Mouse (Mus musculus): ENCODE results near the gene Dock6. TPM values are rescaled to one million over a fixed set of nuclear protein-coding genes. Genes with fewer than 3 reads are reported as not detected.
A peak's percentile ranks its signal among the peaks of the same experiment; 100 is the strongest.
"Not testable (repeated sequence)": the region's sequence is repeated elsewhere in the genome, so short reads cannot be mapped to it uniquely, and the experiment has no call there.

Gene Dock6
- polyA plus RNA-seq, 1 experiment from 2014 or later, result 11.8 TPM

DNA sequence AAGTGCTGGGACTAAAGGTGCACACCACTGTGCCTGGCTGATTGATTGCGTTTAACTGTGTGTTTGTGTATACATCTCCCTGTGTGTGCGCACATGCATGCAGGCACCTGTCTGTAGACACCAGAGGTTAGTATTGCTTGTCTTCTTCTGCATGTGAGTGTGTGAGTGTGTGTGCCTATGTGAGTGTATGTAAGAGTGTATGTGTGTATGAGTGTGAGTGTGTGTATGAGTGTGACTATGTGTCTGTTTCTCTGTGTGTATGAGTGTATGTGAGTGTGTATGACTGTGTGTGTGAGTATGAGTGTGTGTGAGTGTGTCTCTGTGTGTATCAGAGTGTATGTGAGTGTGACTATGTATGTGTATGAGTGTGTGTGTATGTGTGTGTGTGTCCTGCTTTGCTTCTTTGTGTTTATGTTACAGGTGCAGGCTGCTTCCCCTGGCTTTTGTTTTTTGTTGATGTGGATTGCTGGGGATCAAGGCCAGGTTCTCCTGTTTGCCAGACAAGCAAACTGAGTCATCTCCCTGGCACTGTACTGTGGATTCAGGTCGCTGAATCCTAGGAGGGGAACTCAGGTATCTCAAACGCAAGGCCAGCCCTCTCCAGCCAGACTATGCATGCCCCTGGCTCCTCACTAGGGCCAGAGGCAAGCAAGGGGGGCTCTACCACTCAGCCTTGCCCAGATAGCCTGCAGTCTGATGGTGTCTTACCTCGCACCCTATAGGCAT is 13.4 kb upstream of the Dock6 start:
- Histone ChIP-seq H3K27me3 (replicated peaks; ENCODE audit: control insufficient read depth, insufficient read depth, low read length) (no peaks in the 10 kb centered on the region), H3K4me1 (replicated peaks; ENCODE audit: control insufficient read depth, insufficient read depth, low read length) (0 out of 2 replicates have a peak, but pooled peaks cover under 1% of the 10 kb centered on the region), H3K4me2 (ENCODE audit: low read length) (no peak overlapping the region), H3K9ac (replicated peaks; ENCODE audit: low read depth, low read length) (no peak overlapping the region), H3K27ac (ENCODE audit: low read length) (no peak overlapping the region), H3K4me3 (replicated peaks; ENCODE audit: low read length) (no peak overlapping the region), H3K36me3 (ENCODE audit: control insufficient read depth, insufficient read depth) (no peaks in the 10 kb centered on the region), H3K9me3 (ENCODE audit: control insufficient read depth, low read length) (no peaks in the 10 kb centered on the region)
- 69% methylated on average over 5 of the region's 5 CpGs for WGBS
- no peak for ATAC-seq

DNA sequence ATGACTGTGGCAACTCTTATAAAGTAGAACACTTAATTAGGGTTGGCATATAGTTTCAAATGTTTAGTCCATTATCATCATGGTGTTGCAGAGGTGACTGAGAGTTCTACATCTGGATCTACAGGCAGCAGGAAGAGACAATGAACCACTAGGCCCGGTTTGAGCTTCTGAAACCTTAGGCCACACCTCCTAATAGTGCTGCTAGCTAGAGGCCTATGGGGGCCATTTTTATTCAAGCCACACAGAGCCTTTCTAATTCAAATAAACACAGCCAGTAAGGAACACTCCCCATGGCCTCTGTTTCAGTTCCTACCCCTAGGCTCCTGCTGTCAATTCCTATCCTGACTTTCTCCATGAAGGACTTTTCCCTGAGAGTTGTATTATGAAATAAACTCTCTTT is 9.7 kb upstream of the Dock6 start:
- Histone ChIP-seq H3K4me3 (replicated peaks; ENCODE audit: low read length) (no peak overlapping the region), H3K4me2 (ENCODE audit: low read length) (no peak overlapping the region), H3K9ac (replicated peaks; ENCODE audit: low read depth, low read length) (no peak overlapping the region), H3K27me3 (replicated peaks; ENCODE audit: control insufficient read depth, insufficient read depth, low read length) (no peaks in the 10 kb centered on the region), H3K36me3 (ENCODE audit: control insufficient read depth, insufficient read depth) (no peaks in the 10 kb centered on the region), H3K9me3 (ENCODE audit: control insufficient read depth, low read length) (no peaks in the 10 kb centered on the region), H3K27ac (ENCODE audit: low read length) (no peak overlapping the region), H3K4me1 (replicated peaks; ENCODE audit: control insufficient read depth, insufficient read depth, low read length) (no peaks in the 10 kb centered on the region)
- ATAC-seq, result no peak
- WGBS, result 67% methylated on average over 1 of the region's 1 CpGs

DNA sequence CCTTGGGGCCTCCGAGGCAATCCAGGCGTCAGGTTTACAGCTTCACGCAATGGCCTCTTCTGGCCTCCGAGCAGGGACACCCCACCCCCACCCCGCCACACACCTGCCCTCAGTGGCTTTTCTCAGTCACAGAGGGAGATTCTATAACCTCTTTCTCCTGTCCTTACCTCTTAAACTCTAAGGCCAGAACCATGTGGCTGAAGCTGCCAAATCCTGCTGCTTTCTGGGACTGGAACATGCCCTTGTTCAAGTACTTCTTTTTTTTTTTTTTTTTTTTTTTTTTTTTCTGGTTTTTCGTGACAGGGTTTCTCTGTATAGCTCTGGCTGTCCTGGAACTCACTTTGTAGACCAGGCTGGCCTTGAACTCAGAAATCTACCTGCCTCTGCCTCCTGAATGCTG is 7.9 kb upstream of the Dock6 start:
- not testable (repeated sequence) for H3K4me1 ChIP-seq (replicated peaks; ENCODE audit: control insufficient read depth, insufficient read depth, low read length); H3K4me2 ChIP-seq (ENCODE audit: low read length); H3K4me3 ChIP-seq (replicated peaks; ENCODE audit: low read length); ATAC-seq; H3K27me3 ChIP-seq (replicated peaks; ENCODE audit: control insufficient read depth, insufficient read depth, low read length); H3K36me3 ChIP-seq (ENCODE audit: control insufficient read depth, insufficient read depth); H3K9me3 ChIP-seq (ENCODE audit: control insufficient read depth, low read length); H3K9ac ChIP-seq (replicated peaks; ENCODE audit: low read depth, low read length); H3K27ac ChIP-seq (ENCODE audit: low read length)
- 73% methylated on average over 6 of the region's 6 CpGs for WGBS

DNA sequence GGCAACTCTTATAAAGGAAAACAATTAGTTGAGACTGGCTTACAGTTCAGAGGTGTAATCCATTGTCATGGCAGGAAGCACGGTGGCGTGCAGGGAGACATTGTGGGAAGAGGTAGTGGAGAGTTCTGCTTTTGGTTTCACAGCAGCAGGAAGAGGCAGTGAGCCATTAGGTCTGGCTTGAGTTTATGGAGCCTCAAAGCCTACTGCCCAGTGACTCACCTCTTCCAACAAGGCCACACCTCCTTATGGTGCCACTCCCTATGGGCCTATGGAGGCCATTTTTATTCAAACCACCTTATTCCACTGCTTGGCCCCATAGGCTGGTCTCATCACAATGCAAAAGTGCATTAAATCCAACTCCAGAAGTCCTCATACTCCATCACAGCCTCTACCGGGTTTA is 7.2 kb upstream of the Dock6 start:
- Histone ChIP-seq H3K4me1 (replicated peaks; ENCODE audit: control insufficient read depth, insufficient read depth, low read length) (no peaks in the 10 kb centered on the region), H3K9ac (replicated peaks; ENCODE audit: low read depth, low read length) (no peak overlapping the region), H3K36me3 (ENCODE audit: control insufficient read depth, insufficient read depth) (no peaks in the 10 kb centered on the region), H3K27me3 (replicated peaks; ENCODE audit: control insufficient read depth, insufficient read depth, low read length) (no peaks in the 10 kb centered on the region), H3K27ac (ENCODE audit: low read length) (no peak overlapping the region), H3K4me3 (replicated peaks; ENCODE audit: low read length) (no peak overlapping the region), H3K4me2 (ENCODE audit: low read length) (no peak overlapping the region), H3K9me3 (ENCODE audit: control insufficient read depth, low read length) (no peaks in the 10 kb centered on the region)
- no peak for ATAC-seq
- 86% methylated on average over 3 of the region's 3 CpGs for WGBS

DNA sequence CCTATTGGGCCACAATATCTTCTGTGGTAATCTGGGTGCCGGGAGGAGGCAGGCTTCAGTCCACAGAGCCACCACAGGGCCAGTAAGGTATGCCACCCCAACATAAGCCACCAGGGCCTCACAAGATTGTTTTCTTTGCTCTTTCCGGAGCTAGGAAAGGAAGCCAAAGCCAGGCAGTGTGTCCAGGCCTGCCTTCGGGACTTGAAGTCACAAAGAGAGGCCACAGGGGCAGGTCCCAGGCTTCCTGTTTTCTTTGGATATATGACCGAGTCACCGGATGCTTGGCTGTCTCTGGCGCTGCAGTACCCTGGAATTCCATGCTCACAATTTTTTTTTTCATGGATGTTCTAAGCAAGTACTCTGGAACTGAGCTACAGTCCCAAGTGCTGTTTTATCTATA is 5.6 kb upstream of the Dock6 start:
- Histone ChIP-seq H3K27me3 (replicated peaks; ENCODE audit: control insufficient read depth, insufficient read depth, low read length) (no peaks in the 10 kb centered on the region), H3K27ac (ENCODE audit: low read length) (no peak overlapping the region), H3K4me1 (replicated peaks; ENCODE audit: control insufficient read depth, insufficient read depth, low read length) (no peaks in the 10 kb centered on the region; the same call in 1 of the 2 replicates), H3K9ac (replicated peaks; ENCODE audit: low read depth, low read length) (no peak overlapping the region), H3K36me3 (ENCODE audit: control insufficient read depth, insufficient read depth) (no peaks in the 10 kb centered on the region), H3K4me2 (ENCODE audit: low read length) (no peak overlapping the region), H3K9me3 (ENCODE audit: control insufficient read depth, low read length) (no peaks in the 10 kb centered on the region), H3K4me3 (replicated peaks; ENCODE audit: low read length) (no peak overlapping the region)
- no peak for ATAC-seq
- WGBS, result 90% methylated on average over 6 of the region's 6 CpGs

DNA sequence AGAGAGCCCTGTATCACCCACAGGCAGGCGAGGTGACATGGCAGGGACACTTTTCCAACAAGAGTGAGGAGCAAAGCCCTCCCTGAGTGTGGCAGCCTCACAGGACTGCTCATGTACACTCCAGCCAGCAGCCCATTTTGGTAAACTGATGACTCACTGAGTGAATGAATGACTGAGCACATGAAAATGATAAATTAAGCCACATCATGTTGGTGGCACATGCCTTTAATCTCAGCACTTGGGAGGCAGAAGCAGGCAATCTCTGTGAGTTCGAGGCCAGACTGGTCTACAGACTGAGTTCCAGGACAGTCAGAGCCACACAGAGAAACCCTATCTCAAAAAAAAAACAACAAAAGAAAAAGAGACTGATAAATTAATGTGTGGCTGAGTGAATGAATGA is 5.1 kb upstream of the Dock6 start:
- Histone ChIP-seq H3K9ac (replicated peaks; ENCODE audit: low read depth, low read length) (no peak overlapping the region), H3K36me3 (ENCODE audit: control insufficient read depth, insufficient read depth) (no peaks in the 10 kb centered on the region), H3K27ac (ENCODE audit: low read length) (no peak overlapping the region), H3K4me1 (replicated peaks; ENCODE audit: control insufficient read depth, insufficient read depth, low read length) (peaks cover 5% of the 10 kb centered on the region), H3K4me2 (ENCODE audit: low read length) (no peak overlapping the region), H3K9me3 (ENCODE audit: control insufficient read depth, low read length) (no peaks in the 10 kb centered on the region), H3K4me3 (replicated peaks; ENCODE audit: low read length) (no peak overlapping the region), H3K27me3 (replicated peaks; ENCODE audit: control insufficient read depth, insufficient read depth, low read length) (no peaks in the 10 kb centered on the region)
- no peak for ATAC-seq
- WGBS, result 73% methylated on average over 2 of the region's 2 CpGs

DNA sequence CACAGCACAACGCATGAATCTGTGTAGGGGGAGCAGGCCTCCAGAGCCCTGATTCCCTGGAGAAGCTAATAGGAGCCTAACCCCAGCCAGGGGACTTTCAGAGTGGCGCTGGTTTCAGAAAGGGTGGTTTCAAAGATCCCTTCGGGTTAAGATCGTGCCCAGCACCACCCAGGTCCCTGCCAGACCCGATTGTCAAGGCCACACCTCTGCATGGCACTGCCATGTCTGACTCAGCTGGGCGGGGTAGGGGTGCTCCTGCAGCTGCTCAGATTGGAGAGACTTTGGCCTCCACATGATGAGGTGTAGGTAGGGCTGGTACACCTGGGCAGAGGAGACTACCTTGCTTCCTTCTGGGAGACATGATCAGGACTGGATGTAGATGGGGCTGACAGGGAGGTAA is 2.5 kb upstream of the Dock6 start:
- no peak overlapping the region for H3K4me3 ChIP-seq (replicated peaks; ENCODE audit: low read length)
- H3K4me1 ChIP-seq (replicated peaks; ENCODE audit: control insufficient read depth, insufficient read depth, low read length), result peaks cover 5% of the 10 kb centered on the region
- H3K4me2 ChIP-seq (ENCODE audit: low read length), result no peak overlapping the region
- H3K9ac ChIP-seq (replicated peaks; ENCODE audit: low read depth, low read length), result no peak overlapping the region
- 94% methylated on average over 6 of the region's 6 CpGs for WGBS
- no peaks in the 10 kb centered on the region for H3K36me3 ChIP-seq (ENCODE audit: control insufficient read depth, insufficient read depth)
- no peaks in the 10 kb centered on the region for H3K9me3 ChIP-seq (ENCODE audit: control insufficient read depth, low read length)
- ATAC-seq, result no peak
- H3K27ac ChIP-seq (ENCODE audit: low read length), result no peak overlapping the region
- H3K27me3 ChIP-seq (replicated peaks; ENCODE audit: control insufficient read depth, insufficient read depth, low read length), result no peaks in the 10 kb centered on the region

DNA sequence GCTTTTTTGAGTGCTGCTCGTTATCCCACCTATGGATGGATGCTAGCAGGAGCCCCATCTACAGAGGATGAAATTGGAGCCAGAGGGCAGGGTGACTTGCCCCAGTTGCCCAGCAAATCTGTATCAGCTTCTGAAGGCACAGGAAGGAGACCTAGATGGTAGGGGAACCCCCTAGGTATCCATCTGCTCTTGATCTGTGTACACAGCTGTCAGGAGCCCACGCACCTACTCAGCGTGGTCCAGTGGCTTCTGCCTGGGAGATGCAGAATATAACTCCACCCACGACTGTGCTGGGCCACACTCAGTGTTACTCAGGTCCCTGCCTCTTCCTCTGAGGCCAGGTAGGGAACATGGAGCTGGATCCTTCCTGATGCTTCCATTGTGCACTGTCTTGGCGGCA is 1.5 kb upstream of the Dock6 start:
- peaks cover 5% of the 10 kb centered on the region for H3K4me1 ChIP-seq (replicated peaks; ENCODE audit: control insufficient read depth, insufficient read depth, low read length)
- 84% methylated on average over 5 of the region's 5 CpGs for WGBS
- H3K9me3 ChIP-seq (ENCODE audit: control insufficient read depth, low read length), result no peaks in the 10 kb centered on the region
- no peak overlapping the region for H3K27ac ChIP-seq (ENCODE audit: low read length)
- H3K27me3 ChIP-seq (replicated peaks; ENCODE audit: control insufficient read depth, insufficient read depth, low read length), result no peaks in the 10 kb centered on the region
- no peak overlapping the region for H3K4me2 ChIP-seq (ENCODE audit: low read length)
- no peak overlapping the region for H3K9ac ChIP-seq (replicated peaks; ENCODE audit: low read depth, low read length)
- no peak overlapping the region for H3K4me3 ChIP-seq (replicated peaks; ENCODE audit: low read length)
- ATAC-seq, result no peak
- H3K36me3 ChIP-seq (ENCODE audit: control insufficient read depth, insufficient read depth), result no peaks in the 10 kb centered on the region

DNA sequence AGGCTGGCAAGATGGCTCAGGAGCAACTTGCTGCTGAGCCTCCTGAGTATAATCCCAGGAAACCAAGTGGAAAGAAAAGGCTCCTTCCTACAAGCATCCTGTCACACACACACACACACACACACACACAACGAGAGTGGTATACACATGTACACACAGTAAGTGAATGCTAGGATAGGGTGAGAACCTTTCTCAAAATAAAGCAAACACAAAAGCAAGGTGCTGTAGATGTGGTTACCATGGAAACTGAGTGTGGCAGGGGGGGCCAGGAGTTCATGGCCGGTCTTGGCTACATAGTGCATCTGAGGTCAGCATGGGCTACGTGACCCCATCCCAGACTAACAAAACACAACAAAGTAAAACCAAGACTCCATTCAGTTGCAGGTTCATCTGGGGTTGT is 1.4 kb downstream of the Dock6 start:
- H3K4me2 ChIP-seq (ENCODE audit: low read length), result 0 out of 2 replicates have a peak overlapping the region, but pooled peaks have one; percentile 12
- no peak for ATAC-seq
- 80% methylated on average over 3 of the region's 3 CpGs for WGBS

More for the DNA sequence above, 1.4 kb downstream of the Dock6 start:
- Histone ChIP-seq H3K9me3 (ENCODE audit: control insufficient read depth, low read length) (no peaks in the 10 kb centered on the region), H3K4me3 (replicated peaks; ENCODE audit: low read length) (no peak overlapping the region), H3K36me3 (ENCODE audit: control insufficient read depth, insufficient read depth) (no peaks in the 10 kb centered on the region), H3K27ac (ENCODE audit: low read length) (no peak overlapping the region), H3K4me1 (replicated peaks; ENCODE audit: control insufficient read depth, insufficient read depth, low read length) (peaks cover 5% of the 10 kb centered on the region), H3K9ac (replicated peaks; ENCODE audit: low read depth, low read length) (no peak overlapping the region), H3K27me3 (replicated peaks; ENCODE audit: control insufficient read depth, insufficient read depth, low read length) (no peaks in the 10 kb centered on the region)

Data from forebrain, embryonic 16.5 days (tissue).